Mouse (Mus musculus): ENCODE results near the gene Myo18b.
A peak's percentile ranks its signal among the peaks of the same experiment; 100 is the strongest.

Myo18b gene

DNA sequence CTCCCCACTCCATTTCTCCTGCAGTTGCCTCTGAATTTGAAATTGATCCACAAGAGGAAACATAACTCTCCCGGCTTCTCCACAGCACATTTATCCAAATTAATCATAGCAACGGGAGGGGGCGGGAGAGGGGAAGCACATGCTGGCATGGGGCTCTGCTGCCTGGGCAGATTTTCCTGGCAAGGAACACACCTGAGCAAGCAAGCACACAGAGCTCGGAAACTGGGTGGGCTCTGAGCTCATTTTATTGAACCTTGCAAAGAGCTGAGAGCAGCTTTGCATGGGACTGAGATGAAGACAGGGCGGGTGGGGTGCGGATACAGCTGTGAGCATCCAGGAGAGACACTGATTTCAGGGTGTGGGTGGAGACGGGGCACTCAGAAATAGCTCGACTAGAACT is 229.0 kb downstream of the Myo18b start:
- DNase-seq: no peak

DNA sequence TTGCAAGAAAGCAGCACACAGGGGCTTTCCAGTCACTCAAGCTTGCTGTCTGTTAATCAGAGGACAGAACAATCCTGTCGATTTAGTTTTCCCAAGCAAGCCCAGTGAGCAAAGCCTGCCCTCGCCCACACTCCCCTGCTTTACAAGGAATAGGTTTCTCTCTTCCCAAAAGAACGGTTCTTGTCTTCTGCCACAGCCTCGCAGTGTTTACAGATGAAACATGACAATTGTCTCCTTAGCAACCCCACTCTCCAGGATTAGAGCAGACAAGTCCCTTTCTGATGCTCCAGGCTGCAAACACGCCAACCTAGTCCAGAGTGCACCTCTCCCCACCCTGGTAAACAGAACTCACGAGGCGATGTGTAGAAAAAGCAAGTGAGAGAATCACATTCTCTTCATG is 230.5 kb downstream of the Myo18b start:
- no peak for DNase-seq

DNA sequence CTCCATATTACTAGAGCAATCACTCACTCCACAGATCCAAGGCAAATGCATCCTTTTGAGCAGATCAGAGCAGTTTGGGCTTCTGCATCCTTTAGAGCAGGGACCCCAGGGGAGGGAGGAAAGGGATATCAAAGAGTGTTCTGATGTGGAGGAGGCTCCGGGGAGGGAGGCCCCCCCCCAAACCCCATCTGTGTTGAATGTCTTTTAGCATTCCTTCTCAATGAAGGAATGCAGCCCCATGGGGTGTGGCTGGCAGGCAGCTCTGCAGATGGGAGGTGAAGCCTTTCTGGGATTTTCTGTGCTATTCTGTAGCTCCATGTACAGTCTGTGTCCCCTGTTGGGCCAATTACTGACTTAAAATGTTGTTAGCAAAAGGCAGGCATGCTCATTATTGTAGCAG is 232.5 kb downstream of the Myo18b start:
- no peak for DNase-seq

DNA sequence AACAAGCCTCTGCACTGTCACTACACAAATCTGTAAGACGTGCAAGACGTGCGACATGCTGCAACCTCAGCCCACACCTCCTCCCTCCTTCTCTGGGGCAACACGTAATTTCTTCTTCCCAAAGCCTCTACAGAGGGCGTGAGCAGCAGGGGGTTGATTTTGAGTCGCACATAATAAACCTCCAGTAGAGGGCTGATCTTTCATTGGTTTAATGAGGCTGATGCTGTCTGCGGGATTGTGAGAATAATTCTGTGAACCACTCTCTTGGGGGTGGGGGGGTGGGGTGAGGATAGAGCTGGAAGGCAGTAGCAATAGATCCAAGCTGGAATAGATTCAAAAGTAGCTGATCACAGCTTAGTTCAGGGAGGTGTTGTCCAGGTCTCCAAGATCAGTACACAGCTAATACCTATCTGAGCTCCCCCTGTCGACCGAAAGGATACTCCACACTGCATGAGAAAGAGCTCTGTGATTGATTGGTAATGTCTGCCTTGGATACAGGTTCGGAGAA is 235.2 kb downstream of the Myo18b start:
- DNase-seq: peak; percentile 18

DNA sequence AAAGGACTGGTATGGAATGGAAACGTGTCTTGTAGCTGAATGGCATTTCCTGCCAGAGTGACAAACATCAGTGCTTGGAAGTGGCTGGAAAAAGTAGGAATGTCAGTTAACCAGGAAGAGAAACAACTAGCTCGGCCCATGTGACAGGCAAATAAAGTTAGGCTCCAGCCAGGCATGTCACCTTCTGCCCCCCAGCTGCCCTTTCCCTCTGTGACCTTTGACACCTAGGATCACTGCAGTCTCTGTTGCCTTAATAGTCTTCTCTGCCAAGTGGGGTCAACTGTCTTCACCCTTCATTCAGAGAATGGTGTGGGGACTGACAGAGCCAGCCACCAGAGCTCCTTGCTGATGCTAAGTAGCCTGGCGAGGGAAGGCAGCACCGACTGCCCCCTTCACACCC is 236.9 kb downstream of the Myo18b start:
- DNase-seq: no peak

DNA sequence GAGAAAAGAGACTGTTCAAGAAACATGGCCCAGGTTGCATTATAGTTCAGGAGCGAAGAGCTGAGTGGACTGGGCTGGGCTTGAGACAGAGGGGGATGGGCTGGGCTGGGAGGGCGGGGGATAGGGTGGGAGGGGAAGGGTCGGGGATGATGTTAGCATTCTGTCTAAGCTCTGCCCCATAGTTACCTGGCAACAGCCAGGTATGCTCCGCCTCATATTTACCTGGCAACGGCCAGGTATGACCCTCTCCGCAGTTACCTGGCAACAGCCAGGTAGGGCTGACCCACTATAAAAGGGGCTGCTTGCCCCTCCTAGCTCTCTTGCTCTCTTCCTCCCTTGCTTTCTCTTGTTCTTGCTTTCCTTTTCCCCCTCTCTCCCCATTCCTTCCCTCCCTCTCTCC is 239.4 kb downstream of the Myo18b start:
- DNase-seq: no peak

DNA sequence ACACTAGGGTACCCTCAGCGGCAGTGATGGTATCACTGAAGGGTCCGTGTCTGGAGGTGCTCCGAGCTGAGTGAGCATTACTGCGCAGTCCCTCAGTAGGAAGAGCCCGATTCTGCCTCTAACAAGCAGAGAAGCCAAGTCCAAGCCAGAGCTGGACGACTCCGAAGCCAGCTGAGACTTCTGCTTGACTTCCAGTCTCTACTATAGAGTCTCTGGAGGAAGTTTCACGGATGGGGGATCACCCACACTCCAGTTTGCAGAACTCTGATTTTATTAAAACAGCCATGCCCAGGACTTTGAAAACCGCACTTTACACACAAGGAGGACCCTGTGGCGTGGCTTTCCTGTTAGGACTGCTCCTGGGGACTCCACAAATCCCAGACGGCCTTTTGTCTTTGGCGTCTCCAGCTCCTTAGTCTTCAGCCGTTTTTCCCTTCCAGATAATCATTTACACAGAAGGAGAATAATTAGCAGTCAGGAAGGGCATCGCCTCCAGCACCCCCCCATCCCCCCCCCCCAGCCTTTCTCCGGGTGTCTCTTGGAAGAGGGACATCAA is 240.1 kb downstream of the Myo18b start:
- no peak for DNase-seq

DNA sequence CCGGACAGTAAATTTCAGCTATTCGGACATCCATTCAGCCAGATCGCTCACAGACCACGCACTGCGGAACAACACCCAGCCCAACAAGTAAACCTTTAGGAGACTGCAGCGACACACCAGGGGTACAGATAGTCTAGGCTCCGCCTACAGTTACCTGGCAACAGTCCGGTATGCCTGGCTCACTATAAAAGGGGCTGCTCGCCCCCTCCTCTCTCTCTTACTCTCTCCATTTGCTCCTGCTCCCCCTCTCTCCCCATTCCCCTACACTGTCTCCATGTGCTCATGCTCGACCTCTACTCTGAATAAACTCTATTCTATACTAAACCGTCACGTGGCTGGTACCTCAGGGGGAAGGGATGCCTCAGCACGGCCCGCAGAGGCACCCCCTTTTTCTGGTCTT is 240.6 kb downstream of the Myo18b start:
- DNase-seq: no peak

DNA sequence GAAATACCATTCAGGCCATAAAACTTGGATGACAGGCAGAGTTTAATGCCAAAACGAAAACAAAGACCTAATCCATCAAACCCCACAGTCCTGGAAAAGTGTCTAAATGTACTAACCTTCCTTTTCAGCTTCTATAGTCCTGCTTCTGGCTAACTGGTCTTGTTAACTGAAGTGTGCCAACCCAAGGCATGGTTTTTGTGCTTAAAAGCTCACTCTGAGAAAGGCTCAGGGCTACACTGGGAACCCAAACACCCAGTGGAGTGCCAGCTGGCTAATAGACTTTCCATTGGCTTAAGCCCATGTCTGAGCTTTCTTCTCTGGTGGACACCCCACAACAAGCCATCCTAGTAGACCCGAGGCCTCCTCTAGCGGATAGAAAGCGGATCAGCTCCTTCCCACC is 244.1 kb downstream of the Myo18b start:
- DNase-seq: no peak

DNA sequence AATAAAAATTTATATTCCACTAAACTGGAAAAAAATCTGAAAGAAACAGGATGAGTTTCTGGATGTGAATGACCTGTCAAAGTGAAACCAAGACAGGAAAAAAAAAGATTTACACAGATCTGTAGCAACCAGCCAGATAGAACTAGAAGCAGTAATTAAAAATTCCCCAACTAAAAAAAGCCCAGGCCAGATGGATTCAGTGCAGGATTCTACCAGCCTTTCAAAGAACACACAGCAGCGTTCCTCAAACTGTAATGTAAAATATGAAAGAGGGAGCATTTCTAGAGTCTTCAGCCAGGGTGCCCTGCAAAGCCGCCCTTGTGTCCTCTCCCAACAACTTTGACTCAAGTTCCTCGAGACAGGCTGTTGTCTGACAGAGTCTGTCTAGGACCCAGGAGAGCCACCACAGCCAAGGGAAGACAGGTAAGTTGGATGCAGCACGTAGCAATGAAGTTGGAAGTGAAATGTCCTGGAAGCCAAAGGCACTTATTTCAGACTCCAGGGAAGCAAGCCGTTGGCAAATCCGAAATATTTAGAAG is 246.9 kb downstream of the Myo18b start:
- no peak for DNase-seq

DNA sequence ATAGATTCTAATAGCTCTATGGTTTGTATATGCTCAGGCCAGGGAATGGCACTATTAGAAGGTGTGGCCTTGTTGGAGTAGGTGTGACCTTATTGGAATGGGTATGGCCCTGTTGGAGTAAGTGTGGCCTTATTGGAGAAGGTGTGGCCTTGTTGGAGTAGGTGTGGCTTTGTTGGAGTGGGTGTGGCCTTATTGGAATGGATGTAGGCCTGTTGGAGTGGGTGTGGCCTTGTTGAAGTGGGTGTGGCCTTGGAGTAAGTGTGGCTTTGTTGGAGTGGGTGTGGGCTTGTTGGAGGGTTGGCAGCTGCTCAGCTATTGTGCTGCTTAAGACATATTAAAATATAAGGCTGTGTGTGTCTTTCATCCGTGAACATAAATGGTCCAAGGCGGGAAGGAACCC is 249.3 kb downstream of the Myo18b start:
- DNase-seq: no peak

DNA sequence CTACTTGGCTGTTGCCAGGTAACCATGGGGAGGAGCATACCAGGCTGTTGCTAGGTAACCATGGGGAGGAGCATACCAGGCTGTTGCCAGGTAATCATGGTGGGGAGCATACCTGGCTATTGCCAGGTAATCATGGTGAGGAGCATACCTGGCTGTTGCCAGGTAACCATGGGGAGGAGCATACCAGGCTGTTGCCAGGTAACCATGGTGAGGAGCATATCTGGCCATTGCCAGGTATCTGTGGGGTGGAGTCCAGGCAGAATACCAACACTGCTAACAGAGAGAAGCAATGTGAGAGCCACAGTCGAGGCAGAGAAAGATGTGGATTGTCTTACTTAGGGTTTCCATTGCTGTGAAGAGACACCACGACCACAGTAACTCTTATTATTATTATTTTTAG is 250.6 kb downstream of the Myo18b start:
- no peak for DNase-seq

DNA sequence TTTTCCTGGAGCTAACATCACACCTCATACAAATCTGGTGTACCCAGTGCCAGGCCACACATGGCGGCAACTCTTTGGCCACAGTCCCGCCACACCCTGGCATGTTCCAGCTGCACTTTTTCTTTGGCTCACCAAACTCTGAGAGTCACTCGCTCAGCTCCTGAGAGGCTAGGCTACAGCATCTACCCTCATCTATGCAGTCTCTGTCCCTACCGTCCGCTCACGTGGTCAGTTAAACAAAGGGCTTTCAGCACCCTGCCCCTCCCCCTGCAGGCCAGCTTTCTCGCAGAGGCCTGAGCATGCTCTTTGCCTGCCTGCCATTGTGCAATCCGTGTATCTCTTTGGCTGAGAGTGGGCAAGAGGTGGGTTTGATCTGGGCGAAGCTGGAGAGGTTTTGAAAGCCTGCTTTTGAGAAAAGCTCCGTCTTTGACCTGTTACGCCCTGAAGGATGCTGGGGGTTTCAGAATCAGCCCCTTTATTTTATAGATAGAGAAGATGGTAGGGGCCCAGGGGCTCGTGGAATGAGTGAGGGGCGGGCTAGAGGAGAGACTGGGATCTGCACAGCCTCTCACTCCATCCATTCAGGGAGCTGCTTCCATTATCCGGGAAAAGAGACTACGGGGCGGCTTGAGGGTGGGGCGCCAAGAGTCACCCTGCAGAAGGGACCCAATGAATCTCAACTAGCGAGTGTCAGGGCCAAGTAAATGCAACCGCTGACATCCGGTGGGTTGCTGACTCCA is 252.5 kb downstream of the Myo18b start:
- DNase-seq: no peak

DNA sequence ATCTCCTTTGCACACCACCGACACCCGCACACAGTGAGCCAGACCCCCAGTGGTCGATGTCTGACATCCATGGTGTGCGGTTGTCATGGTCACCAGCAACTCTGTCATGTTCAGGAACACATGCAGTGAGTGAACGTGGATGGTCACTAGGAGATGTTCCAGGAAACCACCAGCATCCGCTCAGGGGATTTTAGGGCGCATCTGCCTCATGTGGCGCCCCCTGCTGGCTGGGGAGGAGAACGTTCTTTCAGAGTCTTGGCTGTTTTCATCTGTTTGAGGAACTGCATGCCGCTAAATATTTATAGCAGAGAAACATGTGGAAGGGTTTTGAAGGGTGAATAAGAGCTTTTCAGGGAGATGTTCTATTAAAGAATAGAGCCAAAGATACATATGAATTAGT is 253.4 kb downstream of the Myo18b start:
- DNase-seq: peak; percentile 29

DNA sequence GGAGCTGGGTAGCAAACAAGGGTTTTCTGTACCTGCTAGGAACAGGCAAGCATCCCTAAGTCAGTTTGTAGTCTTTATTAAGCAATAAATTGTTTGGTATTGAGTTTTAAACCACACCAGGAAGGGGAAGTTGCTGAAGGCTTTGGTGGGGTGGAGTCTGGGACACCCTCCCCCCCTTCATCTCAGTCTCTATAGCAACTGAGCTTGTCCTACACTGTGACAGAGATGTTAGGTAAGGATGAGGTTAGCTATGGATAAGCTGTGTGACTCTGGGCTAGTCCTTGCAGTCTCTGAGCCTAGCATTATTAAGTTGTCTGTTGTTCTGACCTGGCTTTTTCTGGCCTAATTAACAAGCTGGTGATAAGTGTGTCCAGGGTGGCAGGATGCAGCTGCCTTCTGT is 254.4 kb downstream of the Myo18b start:
- no peak for DNase-seq

DNA sequence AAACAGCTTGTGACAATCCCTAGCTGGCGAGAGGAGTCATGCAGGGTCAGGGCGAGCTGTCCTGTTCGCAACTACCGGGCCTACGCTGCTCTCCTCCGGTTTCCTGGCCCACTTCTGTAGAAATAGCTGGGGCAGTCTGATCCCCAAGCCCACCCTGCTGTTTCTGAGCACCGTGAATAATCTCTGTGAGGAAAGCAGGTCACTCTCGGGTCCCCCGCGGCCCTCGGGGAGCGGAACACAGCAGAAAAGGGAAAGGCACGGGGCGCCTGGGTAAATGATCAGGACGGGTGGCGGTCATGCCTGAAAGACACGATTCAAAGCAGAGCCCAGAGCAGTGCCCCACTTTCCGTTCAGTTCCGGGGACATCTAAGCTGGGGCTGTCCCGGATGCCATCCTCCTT is 255.0 kb downstream of the Myo18b start:
- DNase-seq: no peak

DNA sequence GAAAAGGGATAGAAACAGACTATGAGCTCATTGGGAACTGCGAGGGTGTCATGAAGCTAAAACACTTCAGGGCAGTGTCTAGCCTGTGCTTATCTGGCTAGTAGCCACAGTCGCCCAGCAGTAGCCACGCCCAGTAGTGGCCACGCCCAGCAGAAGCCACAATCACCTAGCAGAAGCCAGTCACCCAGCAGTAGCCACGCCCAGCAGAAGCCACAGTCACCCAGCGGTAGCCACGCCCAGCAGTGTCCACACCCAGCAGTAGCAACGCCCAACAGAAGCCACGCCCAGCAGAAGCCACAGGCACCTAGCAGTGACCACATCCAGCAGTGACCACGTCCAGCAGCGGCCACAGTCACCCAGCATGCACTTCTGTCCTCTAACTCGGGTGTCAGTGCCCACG is 255.5 kb downstream of the Myo18b start:
- DNase-seq: peak; percentile 21

Data from kidney, postnatal 10 days (tissue).